Mouse (Mus musculus) left cerebral cortex, postnatal 14 days (tissue): Measurements from ENCODE around the gene Lamb1. TPM values are rescaled to one million over a fixed set of nuclear protein-coding genes. Genes with fewer than 3 reads are reported as not detected.

Source experiments
- DNase-seq, 2 experiments: peaks; one replicate each; pipeline ENCODE4 v3.0.0; 2021 to 2022; ENCODE audit warnings: low spot score in 2 of 2, mixed read lengths in 1 of 2
- intact Hi-C: fragments of 180-260 bp; cut with DNase I; formaldehyde crosslinking; loops from one replicate; pipeline ENCODE4 v1.15.1; 2025
- total RNA-seq, 2 experiments: library from RNA; stranded (reverse); gene quantifications; 2 replicates each; pipeline ENCODE4 v1.2.3; 2021

Lamb1 gene
- total RNA-seq, 2 experiments from 2014 or later = 26.2 to 28.1 TPM

GRCm38 (mm10) chr12:31248165-31248564, 16.9 kb upstream of the Lamb1 start:
- intact Hi-C loops = no loop called here
- no peak for DNase-seq

GRCm38 (mm10) chr12:31248681-31249080, 16.4 kb upstream of the Lamb1 start:
- intact Hi-C loops = no loop called here
- DNase-seq = no peak

- no peak for DNase-seq
- intact Hi-C loops = no loop called here
Observed at GRCm38 (mm10) chr12:31252259-31252658, 12.8 kb upstream of the Lamb1 start.

GRCm38 (mm10) chr12:31254978-31255377, 10.1 kb upstream of the Lamb1 start:
- intact Hi-C loops = no loop called here
- DNase-seq = no peak

- no peak for DNase-seq
- intact Hi-C loops = no loop called here
Observed at GRCm38 (mm10) chr12:31256121-31256903, 8.7 kb upstream of the Lamb1 start.

GRCm38 (mm10) chr12:31261882-31262281, 3.2 kb upstream of the Lamb1 start:
- intact Hi-C loops = no loop called here
- no peak for DNase-seq

GRCm38 (mm10) chr12:31263921-31264320, 1.1 kb upstream of the Lamb1 start:
- intact Hi-C loops = no loop called here
- DNase-seq = no peak

- intact Hi-C loops = loop anchor here (5.0 kb wide), 1 partner anchor 99 kb away; no protein-coding TSS in a partner anchor
- peak in 1 of 2 experiments; percentile 11 for DNase-seq
Observed at GRCm38 (mm10) chr12:31265722-31266431, 843 bp downstream of the Lamb1 start.

- intact Hi-C loops = loop anchor here (5.0 kb wide), 1 partner anchor 99 kb away; no protein-coding TSS in a partner anchor
- DNase-seq = no peak
Observed at GRCm38 (mm10) chr12:31266686-31267085, 1.7 kb downstream of the Lamb1 start.

GRCm38 (mm10) chr12:31267363-31267762, 2.3 kb downstream of the Lamb1 start:
- intact Hi-C loops = loop anchor here (5.0 kb wide), 1 partner anchor 100 kb away; no protein-coding TSS in a partner anchor
- no peak for DNase-seq

GRCm38 (mm10) chr12:31268315-31268714, 3.3 kb downstream of the Lamb1 start:
- no peak for DNase-seq
- intact Hi-C loops = loop anchor here (5.0 kb wide), 1 partner anchor 101 kb away; no protein-coding TSS in a partner anchor

GRCm38 (mm10) chr12:31269020-31269597, 4.1 kb downstream of the Lamb1 start:
- DNase-seq = no peak
- intact Hi-C loops = loop anchor here (5.0 kb wide), 1 partner anchor 102 kb away; no protein-coding TSS in a partner anchor

GRCm38 (mm10) chr12:31270361-31270760, 5.3 kb downstream of the Lamb1 start:
- no peak for DNase-seq
- intact Hi-C loops = no loop called here

GRCm38 (mm10) chr12:31270776-31271175, 5.7 kb downstream of the Lamb1 start:
- no peak for DNase-seq
- intact Hi-C loops = no loop called here

GRCm38 (mm10) chr12:31271361-31272011, 6.5 kb downstream of the Lamb1 start:
- no peak for DNase-seq
- intact Hi-C loops = no loop called here

- intact Hi-C loops = no loop called here
- no peak for DNase-seq
Observed at GRCm38 (mm10) chr12:31272012-31272735, 7.1 kb downstream of the Lamb1 start.

- intact Hi-C loops = no loop called here
- DNase-seq = no peak
Observed at GRCm38 (mm10) chr12:31272846-31273245, 7.8 kb downstream of the Lamb1 start.

- intact Hi-C loops = no loop called here
- no peak for DNase-seq
Observed at GRCm38 (mm10) chr12:31273646-31274045, 8.6 kb downstream of the Lamb1 start.

GRCm38 (mm10) chr12:31275411-31275810, 10.4 kb downstream of the Lamb1 start:
- intact Hi-C loops = no loop called here
- no peak for DNase-seq
